Mouse (Mus musculus): ENCODE data around the gene Cfap44.

- TF ChIP-seq MYOD1 (IDR thresholded peaks at IDR 0.05; ENCODE audit: control insufficient read depth in 1 of 3, insufficient read length in 2 of 3, low read depth in 2 of 3) (no peak), POLR2A (IDR thresholded peaks at IDR 0.05; ENCODE audit: insufficient read length, low read depth) (no peak), CEBPB (IDR thresholded peaks at IDR 0.05; ENCODE audit: insufficient read depth, poor library complexity, severe bottlenecking) (no peak), MAX (IDR thresholded peaks at IDR 0.05; ENCODE audit: low read depth) (no peak), TCF12 (IDR thresholded peaks at IDR 0.05; ENCODE audit: insufficient read depth, poor library complexity, severe bottlenecking) (no peak), E2F4 (IDR thresholded peaks at IDR 0.05; ENCODE audit: insufficient read depth) (no peak), POLR2AphosphoS2 (IDR thresholded peaks at IDR 0.05; ENCODE audit: insufficient read length, low read depth) (no peak), USF1 (IDR thresholded peaks at IDR 0.05; ENCODE audit: low read depth) (no peak), TCF3 (IDR thresholded peaks at IDR 0.05; ENCODE audit: insufficient read length, low read depth) (no peak)
Observed at GRCm38 (mm10) chr16:44381578-44381977, 13.0 kb upstream of the Cfap44 start.
